Mouse (Mus musculus): ENCODE results near the gene Sec16a.

Gene Sec16a

DNA sequence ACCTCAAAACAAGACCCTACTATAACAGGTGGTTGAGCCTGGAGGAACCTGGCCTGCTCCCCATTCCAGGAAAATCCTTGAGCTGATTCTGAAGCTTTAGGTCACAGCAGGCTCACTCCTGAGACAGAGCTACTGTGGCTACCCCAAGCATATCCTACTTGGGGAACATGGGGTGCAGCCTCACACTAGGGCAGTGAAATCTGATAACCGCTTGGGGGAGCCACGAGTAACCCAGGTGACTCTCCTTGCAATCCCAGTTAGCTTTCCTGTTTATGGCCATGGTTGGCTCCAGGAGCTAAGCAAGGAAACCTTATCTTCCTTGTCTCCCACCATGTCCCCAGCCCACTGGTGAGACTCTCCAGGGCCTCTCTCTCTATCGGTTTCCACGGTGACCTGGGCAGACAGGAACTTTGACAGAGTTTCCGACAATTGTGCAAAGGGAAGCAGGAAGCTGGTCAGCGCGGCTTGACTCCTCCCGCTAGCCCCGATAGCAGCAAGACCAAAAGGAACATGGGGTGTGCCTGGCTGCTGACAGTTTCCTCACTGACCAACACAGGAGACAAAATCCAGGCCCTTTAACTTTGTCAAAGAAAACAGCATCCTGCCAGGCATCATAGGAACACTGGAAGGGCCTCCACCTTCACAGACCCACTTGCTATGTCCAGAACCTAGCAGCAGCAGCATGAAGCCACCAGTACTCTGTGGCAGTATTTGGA is 29.9 kb upstream of the Sec16a start:
- peak; percentile 56 for DNase-seq (ENCODE audit: low read depth, low spot score)

DNA sequence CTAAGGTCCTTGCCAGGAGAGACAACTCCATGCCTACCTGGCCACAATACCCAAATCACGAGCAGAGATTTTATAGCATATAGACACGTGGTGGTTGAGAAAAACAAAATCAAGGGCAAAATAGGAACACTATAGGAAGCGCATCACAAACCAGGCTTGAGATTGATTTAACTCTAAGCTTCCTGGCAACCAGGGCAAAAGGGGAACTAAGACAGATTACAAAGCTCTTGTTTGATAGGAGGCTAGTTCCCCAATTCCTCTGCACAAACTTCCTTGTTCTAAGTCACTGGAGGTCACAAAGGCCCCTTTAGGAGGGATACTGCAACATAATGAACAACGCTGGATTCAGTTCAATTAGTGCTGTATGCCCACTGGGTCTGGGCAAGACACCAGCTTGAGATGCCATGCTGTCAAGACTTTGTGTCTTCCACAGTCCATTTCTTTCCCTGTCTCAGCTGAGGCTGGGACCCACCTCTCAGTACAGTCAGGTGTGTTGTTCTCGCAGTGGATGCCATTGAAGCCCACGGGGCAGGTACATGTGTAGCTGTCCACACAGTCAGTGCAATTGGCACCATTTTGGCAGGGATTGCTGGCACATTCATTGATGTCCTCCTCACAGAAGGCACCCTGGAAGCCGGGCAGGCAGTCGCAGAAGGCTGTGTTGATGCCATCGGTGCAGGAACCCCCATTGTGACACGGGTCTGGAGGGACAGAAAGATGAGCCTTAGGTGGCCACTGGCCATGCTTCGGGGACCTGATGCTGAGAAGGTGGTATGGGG is 27.5 kb upstream of the Sec16a start:
- peak; percentile 30 for DNase-seq (ENCODE audit: low read depth, low spot score)

DNA sequence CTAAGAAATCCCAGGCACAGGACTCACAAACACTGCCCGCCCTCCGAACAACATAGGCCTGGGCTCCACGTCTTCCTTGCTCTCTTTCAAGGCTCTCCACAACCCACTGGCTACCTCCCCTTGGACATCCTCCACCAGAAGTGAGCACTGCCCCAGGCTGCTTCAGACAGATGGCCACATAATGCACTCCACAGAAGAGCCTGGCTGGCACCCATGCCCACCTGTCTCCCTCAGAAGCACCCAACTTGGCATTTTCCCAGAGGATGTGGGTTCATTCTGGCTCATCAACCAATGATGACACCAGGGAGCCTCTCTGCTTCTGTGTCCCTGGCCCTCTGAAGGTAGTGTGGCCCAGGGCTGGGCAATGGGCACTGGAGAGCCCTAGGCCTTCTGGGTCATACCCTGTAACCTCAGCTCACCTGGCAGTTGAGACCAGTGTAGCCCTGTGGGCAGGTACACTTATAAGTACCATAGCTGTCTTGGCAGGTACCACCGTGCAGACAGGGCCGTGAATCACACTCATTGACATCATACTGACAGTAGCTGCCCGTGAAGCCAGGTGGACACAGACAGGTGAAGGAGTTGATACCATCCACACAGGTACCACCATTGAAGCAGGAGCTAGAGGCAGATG is 26.8 kb upstream of the Sec16a start:
- no peak for DNase-seq (ENCODE audit: low read depth, low spot score)

DNA sequence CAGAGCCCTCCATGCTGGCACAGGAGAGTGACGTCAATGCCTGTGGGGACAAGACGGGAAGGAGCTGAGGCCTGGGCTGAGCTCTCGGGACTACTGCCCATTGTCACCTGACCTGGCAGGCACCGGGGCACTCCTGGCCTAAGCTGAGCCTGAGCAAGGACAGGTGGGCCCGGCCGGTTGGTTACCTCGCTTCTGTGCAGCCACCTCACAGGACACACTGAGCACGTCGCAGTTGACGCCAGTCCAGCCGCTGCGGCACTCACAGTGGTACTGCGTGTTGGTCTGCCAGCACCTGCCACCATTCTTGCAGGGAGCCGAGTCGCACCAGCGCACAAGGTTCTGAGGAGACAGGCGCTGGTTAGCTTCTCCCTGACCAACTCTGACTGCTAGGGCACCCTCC is 26.0 kb upstream of the Sec16a start:
- no peak for DNase-seq (ENCODE audit: low read depth, low spot score)

DNA sequence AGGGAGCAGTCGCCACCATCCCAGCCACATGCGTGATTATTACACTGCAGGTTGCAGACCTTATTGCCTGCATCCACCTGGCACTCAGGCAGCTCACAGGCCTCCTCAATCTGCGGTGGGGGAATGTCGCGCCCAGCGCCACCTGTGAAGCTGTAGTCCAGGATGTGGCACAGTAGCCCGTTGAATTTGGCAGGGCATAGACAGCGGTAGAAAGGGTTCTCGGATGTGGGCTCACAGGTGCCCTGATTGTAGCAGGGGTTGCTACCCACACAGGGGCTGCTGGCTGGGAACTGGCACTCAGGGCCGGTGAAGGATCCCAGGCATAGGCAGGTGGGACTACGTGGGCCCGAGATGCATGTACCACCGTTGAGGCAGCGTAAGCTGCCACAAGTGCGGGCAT is 23.4 kb upstream of the Sec16a start:
- DNase-seq (ENCODE audit: low read depth, low spot score), result no peak

DNA sequence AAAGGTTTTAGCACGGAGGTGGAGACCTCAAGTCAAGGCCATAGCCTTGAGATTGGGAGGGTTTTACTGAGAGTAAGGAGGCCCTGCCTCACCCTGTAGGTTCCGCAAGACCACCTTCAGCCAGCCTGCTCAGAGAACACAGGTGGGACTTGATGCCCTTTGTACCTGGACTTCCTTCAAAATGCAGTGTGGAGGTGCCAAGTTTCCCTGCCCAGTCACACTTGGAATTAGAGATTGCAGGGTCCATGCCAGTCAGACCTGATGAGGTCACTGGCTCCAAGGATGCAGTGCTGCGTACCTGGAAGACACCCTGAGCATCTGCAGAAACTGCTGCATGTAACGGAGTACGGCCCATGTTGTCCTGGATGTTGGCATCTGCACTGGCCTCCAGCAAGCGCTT is 18.4 kb upstream of the Sec16a start:
- DNase-seq (ENCODE audit: low read depth, low spot score), result no peak

DNA sequence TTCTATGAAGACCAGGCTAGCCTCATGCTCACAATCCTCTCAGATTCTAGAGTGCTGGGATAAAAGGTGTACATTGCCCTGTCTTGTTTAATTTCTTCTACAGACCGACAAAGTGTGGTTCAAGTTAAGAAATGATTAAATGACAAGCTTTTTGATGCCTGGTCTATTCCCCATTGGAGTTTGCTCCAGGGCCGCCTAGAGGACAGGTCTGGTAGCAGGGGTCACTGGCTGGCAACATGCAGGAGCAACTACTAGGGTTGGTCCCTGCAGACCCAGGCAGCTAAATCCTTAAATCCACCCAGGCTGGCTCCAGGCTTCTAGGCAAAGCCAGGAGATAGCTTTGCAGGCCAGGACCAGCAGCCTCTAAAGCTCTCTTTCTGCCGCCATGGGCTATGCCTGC is 18.0 kb upstream of the Sec16a start:
- no peak for DNase-seq (ENCODE audit: low read depth, low spot score)

DNA sequence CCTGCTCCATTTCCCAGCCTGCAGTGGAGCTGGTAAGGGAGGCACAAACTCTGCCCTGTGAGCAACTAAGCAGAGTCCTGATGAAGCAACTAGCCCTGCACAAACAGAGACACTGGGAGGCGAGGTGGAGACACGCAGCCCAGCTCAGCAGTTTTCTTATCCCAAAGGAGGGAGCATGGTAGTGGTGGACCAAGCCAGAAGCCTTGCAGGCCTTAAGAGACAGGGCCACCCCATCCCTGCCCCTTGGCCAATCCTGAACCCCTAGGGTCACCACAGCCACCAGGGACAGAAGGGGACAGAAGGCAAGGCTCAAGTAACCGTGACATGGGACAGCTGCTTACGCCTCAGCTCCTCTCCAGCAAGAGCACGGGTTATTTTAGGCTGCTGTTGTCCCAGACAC is 16.7 kb upstream of the Sec16a start:
- DNase-seq (ENCODE audit: low read depth, low spot score), result no peak

DNA sequence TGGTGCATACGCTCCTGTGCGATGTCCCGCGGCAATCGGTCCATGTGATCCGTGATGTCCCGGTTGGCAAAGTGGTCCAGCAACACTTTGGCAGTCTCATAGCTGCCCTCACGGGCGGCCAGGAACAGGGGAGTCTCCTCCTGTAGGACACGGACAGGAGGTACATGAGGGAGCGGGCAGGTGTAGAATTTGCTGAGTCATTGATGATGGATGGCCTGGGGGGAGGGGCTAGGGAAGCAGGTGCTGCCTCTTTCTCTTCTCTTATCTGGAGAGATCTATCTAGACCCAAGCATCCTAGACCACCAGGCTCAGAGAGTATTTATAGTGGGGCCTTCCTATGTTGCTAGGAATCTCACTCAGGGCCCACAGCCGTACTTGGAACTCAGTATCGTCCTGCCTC is 15.8 kb upstream of the Sec16a start:
- DNase-seq (ENCODE audit: low read depth, low spot score), result no peak

DNA sequence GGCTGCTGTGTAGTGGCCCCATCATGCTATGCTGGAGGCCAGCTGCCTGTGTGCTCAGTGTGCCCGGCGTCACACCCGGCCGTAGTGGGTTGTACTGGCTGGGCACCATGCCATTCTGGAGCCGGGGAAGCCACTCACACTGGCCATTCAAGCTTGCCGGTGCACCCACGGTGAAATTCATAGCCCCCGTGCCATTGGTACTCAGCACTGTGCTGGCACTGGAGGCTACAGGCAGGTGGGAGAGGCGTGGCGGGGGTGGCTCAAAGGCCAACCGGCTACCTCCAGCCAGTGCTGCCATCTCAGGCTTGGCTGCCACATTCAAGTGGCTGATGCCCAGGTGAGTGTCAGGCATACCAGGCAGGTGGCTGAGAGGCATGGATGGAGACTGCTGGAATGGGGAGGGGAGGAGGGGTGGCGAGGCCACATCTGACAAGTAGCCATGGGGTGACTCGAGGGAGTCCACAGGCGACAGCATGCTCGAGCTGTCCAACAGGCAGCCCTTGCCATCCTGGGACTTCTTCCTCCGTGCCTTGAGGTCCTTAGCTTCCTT is 15.2 kb upstream of the Sec16a start:
- no peak for DNase-seq (ENCODE audit: low read depth, low spot score)

DNA sequence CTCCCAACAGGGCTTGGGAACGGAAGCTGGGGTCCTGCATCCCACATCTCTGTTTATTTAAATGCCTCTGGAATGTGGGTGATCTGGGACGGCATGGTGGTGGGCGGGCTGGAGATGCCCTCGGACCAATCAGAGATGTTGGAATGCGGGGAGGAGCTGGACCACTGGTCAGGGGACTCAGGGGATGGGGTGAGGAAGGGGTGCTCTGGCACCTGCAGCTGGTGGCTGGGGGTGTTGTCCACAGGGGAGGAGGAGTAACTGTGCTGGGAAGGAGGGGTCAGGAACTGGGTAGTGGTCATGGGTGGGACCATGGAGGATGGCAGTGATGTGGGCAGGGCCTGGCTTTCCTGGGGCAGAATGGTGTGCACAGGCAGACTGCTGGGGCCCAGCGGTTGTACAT is 14.5 kb upstream of the Sec16a start:
- DNase-seq (ENCODE audit: low read depth, low spot score), result no peak

DNA sequence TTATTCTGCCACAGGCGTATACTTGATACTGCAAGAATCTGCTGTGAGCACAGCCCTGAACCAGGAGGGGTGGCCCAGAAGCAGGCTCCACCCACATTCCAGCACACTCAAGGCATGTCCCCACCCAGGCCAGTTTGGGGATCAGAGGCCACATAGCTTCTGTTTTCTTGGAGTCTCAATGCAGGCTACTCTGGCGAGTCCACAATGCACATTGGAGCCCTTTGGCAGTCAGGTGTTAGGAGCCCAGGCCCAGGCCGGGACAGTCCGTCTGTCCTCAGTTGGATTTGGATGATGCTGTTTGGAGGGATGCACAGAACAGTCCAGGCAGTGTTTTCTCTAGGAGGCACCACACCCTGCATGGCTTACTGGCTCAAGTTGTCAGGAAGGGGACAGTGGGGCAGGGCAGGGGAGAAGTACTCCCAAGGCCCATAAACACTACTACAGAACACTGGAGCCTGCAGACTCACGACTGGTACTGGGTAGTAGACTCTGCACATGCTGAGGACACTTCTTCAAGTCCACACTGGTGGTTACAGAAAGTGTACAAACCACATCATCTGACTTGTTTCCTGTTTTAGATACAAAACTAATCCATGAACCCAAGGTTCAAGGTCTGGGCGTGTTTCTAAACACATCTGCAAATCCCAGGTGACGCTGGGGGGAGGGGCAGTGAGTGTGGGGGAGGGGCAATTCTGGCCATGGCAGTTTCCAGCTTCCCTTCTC is 13.5 kb upstream of the Sec16a start:
- DNase-seq (ENCODE audit: low read depth, low spot score), result peak; percentile 45

DNA sequence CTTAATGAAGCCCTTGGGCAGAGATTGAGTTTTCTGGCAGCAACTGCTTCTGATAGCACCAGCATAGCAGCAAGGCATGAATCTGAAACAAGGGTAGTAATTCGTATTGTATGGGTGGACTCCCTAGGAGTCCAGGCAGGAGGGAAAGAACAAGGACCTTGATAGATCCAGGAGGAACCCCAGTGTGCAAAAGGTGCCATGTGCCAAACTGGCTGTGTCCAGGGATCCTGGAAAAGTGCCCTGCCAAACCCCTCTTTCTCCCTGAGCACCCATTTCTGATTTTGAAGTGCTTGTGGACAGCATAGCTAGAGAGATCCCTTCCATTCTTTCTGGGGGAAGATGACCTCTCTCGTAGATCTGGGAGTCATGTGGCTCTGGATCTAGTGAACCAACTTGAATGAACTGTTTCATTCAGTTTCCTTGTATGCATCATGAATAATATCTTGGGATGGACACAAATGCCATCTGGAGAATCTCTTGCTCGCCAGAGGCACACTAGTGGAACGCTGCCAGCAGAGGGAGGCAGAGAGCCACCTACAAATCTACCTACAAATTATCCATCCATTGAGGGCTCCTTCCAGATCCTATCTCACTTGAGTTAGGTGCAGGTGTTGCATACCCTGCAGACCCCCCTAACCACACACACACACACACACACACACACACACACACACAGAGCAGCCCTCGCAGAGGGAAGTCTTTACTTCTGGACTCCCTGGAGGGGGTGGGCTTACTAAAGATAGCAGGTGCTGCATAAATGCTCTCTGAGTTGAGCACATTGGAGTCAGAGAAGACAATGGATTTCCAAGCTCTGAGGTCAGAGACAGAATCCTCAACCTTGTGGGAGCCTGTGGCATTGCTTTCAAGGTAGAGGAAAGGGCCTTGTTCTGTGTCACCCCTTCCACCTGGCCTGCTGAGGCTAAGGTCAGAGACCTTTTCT is 4.4 kb upstream of the Sec16a start:
- peak; percentile 64 for DNase-seq (ENCODE audit: low read depth, low spot score)

DNA sequence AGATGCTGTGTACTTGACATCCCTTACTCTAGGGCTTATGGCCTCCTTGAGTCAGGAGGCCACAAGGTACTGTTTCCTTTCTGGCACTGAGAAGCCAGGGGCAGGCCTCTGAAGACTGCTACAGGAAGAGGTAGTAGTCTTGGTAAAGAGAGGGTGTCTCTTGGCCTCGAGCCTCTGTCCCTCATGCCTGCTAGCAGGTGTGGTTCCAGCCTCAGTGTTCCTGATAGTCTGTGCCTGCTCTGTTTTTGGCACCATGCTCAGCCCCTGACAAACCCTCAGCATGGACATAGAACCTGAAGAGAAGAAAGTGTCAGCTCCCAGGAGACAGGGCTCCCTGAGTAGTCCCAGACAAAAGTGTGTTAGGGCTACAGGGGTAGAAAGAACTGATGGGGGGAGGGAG is 2.4 kb upstream of the Sec16a start:
- no peak for DNase-seq (ENCODE audit: low read depth, low spot score)

DNA sequence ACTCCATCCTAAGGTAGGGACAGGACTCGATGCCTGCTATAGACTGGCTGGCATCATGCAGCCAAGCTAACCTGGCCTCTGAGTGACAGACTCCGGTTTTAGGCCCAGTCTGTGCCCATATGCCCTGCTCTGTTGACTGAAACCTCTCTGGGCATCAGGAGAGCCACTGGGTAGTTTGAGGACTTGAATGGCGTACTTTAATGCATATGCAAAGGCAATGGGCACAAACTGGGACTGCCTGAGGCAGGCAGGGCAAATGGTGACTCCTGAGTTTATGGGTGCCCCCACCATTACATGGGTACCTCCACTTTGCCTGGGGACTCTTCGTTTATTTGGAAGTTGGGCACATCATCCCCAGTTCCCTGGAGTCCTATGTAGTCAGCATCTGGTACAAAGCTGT is 1.7 kb upstream of the Sec16a start:
- no peak for DNase-seq (ENCODE audit: low read depth, low spot score)

DNA sequence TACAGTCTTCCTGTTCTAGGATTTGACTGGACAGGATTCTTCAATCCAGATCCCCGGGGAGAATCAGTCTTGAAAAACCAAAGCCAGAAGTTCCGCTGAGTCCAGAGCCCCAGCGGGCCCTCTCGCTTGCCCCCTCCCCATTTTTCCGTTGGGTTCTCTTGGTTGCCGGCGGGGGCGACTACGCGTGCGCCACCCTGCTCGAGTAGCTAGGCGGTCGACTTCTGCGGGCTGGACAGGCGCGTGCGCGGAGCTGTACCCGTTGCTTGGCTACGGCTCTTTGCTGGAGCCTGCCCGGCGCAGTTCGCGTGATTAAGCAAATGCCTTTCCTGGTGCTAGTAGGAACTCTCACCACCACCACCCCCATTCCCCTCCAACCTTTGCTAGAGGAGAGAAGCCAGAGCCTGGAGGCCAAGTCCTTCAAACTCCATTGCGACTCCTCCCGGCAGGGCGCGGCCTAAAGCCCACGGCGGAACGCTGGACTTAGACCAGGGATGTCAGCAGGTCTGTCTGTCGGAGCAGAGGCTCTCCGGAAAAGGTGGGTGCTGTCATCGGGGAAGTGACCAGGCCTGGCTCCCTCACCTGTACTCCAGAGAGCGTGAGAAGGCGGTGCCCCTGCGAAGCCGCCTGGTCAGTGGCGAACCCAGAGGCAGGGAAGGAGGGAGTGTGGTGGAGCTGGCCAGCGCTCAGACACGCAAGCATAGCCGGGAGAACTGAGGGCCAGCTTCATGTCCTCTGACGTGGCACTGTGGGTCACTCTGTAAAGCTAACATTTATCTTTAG is 840 bp upstream of the Sec16a start:
- peak; percentile 92 for DNase-seq (ENCODE audit: low read depth, low spot score)

DNA sequence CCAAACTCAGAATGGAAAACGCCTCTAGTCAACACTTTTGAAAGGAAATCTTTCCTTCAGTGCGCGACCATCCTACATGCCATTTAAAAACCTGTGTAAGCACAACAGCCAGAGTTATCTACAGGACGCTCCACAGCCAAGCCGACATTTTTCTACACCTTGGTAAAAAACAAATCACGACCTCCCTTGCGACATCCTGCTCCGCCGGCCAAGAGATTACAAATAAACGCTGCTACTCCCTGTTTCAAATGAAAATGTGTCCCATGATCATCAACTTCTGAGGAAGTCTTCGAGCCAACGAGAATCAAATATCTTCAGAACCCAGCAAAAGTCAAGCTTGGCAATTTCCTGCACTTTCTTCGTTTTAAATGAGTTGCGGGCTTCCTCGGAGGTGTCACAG is 648 bp downstream of the Sec16a start:
- no peak for DNase-seq (ENCODE audit: low read depth, low spot score)

DNA sequence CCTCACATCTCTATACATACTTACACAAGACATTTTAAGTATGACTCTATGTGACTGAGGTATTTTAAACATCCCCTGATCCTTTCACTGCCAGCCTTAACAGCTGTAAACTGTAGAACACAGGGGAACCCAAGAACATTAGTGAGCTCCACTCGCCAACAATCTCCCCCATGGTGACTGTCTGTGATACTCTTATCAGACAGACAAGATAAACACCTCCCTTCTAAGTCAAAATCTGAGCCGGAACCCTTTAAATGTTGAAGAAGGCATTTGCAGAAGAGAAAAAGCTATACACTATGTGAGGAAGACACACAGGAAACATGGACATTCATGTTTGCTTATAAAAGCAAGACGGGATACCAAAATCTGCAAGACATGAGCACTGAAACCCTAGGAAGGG is 1.1 kb downstream of the Sec16a start:
- DNase-seq (ENCODE audit: low read depth, low spot score), result no peak

DNA sequence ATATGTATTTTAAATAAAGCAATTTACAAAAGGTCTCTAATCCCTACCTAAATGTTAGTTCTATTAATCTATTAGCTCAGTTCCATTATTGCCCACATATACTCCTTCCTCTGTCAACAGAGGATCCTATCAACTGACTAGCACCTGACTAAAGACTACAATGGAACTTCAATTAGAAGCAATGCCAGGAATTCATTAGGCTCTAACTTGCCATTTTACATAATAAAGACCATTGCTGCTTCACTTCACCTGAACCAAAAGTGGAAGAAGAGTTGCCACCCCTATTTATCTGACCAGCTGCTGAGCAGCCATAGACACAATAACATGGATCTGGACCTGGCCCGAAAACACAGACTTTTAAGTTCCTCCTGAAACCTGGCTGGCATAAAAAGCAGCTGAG is 2.2 kb downstream of the Sec16a start:
- no peak for DNase-seq (ENCODE audit: low read depth, low spot score)

DNA sequence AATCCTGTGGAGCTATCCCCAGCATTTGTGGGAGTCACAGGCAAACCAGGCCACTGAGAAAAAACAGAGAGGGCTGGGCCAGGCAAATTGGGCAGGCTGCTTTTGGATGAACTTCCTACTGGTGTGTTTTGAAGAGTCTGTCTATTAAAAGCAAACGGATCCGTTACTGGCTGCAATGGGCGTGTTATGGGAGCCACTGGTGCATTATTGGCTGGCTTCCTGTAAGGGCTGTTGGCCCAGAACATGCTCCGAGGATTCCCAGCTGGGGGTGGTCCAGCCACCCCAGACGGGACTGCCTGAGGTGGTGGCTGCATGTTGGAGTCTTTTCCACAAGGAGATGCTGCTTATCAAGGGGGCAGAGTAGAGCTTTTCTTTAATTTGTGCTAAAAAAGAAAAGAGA is 3.3 kb downstream of the Sec16a start:
- peak; percentile 70 for DNase-seq (ENCODE audit: low read depth, low spot score)

Measured in skeletal muscle tissue, adult 2 months (tissue).